Mouse (Mus musculus): ENCODE data around the gene Hist1h2ad. TPM values are rescaled to one million over a fixed set of nuclear protein-coding genes. Genes with fewer than 3 reads are reported as not detected.
"Not testable (repeated sequence)": the region's sequence is repeated elsewhere in the genome, so short reads cannot be mapped to it uniquely, and the experiment has no call there.

Hist1h2ad gene
- polyA plus RNA-seq, 1 experiment from 2014 or later = not detected

- H3K9me3 ChIP-seq (ENCODE audit: control insufficient read depth, low read length); H3K4me2 ChIP-seq (replicated peaks); H3K9ac ChIP-seq: not testable (repeated sequence)
Observed at GRCm38 (mm10) chr13:23591886-23592285, 17.7 kb downstream of the Hist1h2ad start.

GRCm38 (mm10) chr13:23592614-23593013 is 18.4 kb downstream of the Hist1h2ad start:
- H3K9me3 ChIP-seq (ENCODE audit: control insufficient read depth, low read length) = no peaks in the 10 kb centered on the region
- 83% methylated on average over 7 of the region's 7 CpGs for WGBS
- H3K4me3 ChIP-seq (replicated peaks; ENCODE audit: low read length) = no peak overlapping the region
- no peak for DNase-seq (ENCODE audit: low spot score)
- no peak for ATAC-seq (ENCODE audit: low FRiP score)
- no peak overlapping the region for H3K4me2 ChIP-seq (replicated peaks)
- no peak overlapping the region for H3K27ac ChIP-seq
- no peaks in the 10 kb centered on the region for H3K27me3 ChIP-seq (ENCODE audit: control insufficient read depth, insufficient read depth, low read length)
- no peak overlapping the region for H3K9ac ChIP-seq
- H3K4me1 ChIP-seq (replicated peaks; ENCODE audit: control insufficient read depth, insufficient read depth, low read length) = no peaks in the 10 kb centered on the region
- H3K36me3 ChIP-seq (replicated peaks; ENCODE audit: control insufficient read depth, insufficient read depth) = no peaks in the 10 kb centered on the region

More at GRCm38 (mm10) chr13:23591886-23592285, 17.7 kb downstream of the Hist1h2ad start:
- DNase-seq (ENCODE audit: low spot score); ATAC-seq (ENCODE audit: low FRiP score); H3K27me3 ChIP-seq (ENCODE audit: control insufficient read depth, insufficient read depth, low read length); H3K27ac ChIP-seq; H3K36me3 ChIP-seq (replicated peaks; ENCODE audit: control insufficient read depth, insufficient read depth); H3K4me1 ChIP-seq (replicated peaks; ENCODE audit: control insufficient read depth, insufficient read depth, low read length); H3K4me3 ChIP-seq (replicated peaks; ENCODE audit: low read length): not testable (repeated sequence)
- 92% methylated on average over 7 of the region's 7 CpGs for WGBS

- Histone ChIP-seq H3K27ac (no peak overlapping the region), H3K9me3 (ENCODE audit: control insufficient read depth, low read length) (no peaks in the 10 kb centered on the region), H3K27me3 (ENCODE audit: control insufficient read depth, insufficient read depth, low read length) (no peaks in the 10 kb centered on the region), H3K4me1 (replicated peaks; ENCODE audit: control insufficient read depth, insufficient read depth, low read length) (no peaks in the 10 kb centered on the region), H3K4me3 (replicated peaks; ENCODE audit: low read length) (no peak overlapping the region), H3K4me2 (replicated peaks) (no peak overlapping the region), H3K36me3 (replicated peaks; ENCODE audit: control insufficient read depth, insufficient read depth) (no peaks in the 10 kb centered on the region), H3K9ac (no peak overlapping the region)
- ATAC-seq (ENCODE audit: low FRiP score) (no peak), DNase-seq (ENCODE audit: low spot score) (no peak)
- 90% methylated on average over 5 of the region's 5 CpGs for WGBS
Observed at GRCm38 (mm10) chr13:23593051-23593770, 19.0 kb downstream of the Hist1h2ad start.

GRCm38 (mm10) chr13:23595185-23595584 is 21.0 kb downstream of the Hist1h2ad start:
- Histone ChIP-seq H3K4me2 (replicated peaks) (no peak overlapping the region), H3K9me3 (ENCODE audit: control insufficient read depth, low read length) (no peaks in the 10 kb centered on the region)

GRCm38 (mm10) chr13:23595622-23596372 is 21.6 kb downstream of the Hist1h2ad start:
- no peak for ATAC-seq (ENCODE audit: low FRiP score)
- no peaks in the 10 kb centered on the region for H3K36me3 ChIP-seq (replicated peaks; ENCODE audit: control insufficient read depth, insufficient read depth)
- DNase-seq (ENCODE audit: low spot score) = no peak

More at GRCm38 (mm10) chr13:23595185-23595584, 21.0 kb downstream of the Hist1h2ad start:
- Histone ChIP-seq H3K36me3 (replicated peaks; ENCODE audit: control insufficient read depth, insufficient read depth) (no peaks in the 10 kb centered on the region), H3K9ac (no peak overlapping the region), H3K27ac (no peak overlapping the region), H3K4me3 (replicated peaks; ENCODE audit: low read length) (no peak overlapping the region), H3K4me1 (replicated peaks; ENCODE audit: control insufficient read depth, insufficient read depth, low read length) (no peaks in the 10 kb centered on the region), H3K27me3 (ENCODE audit: control insufficient read depth, insufficient read depth, low read length) (no peaks in the 10 kb centered on the region)
- 79% methylated on average over 2 of the region's 2 CpGs for WGBS
- ATAC-seq (ENCODE audit: low FRiP score) = no peak
- DNase-seq (ENCODE audit: low spot score) = no peak

GRCm38 (mm10) chr13:23597957-23598356 is 23.8 kb downstream of the Hist1h2ad start:
- Histone ChIP-seq H3K9ac (no peak overlapping the region), H3K27me3 (ENCODE audit: control insufficient read depth, insufficient read depth, low read length) (no peaks in the 10 kb centered on the region), H3K36me3 (replicated peaks; ENCODE audit: control insufficient read depth, insufficient read depth) (no peaks in the 10 kb centered on the region), H3K4me2 (replicated peaks) (no peak overlapping the region), H3K4me1 (replicated peaks; ENCODE audit: control insufficient read depth, insufficient read depth, low read length) (no peaks in the 10 kb centered on the region), H3K27ac (no peak overlapping the region), H3K9me3 (ENCODE audit: control insufficient read depth, low read length) (no peaks in the 10 kb centered on the region), H3K4me3 (replicated peaks; ENCODE audit: low read length) (no peak overlapping the region)
- WGBS = 8% methylated on average over 9 of the region's 9 CpGs
- peak; percentile 85 for DNase-seq (ENCODE audit: low spot score)
- no peak for ATAC-seq (ENCODE audit: low FRiP score)

More at GRCm38 (mm10) chr13:23595622-23596372, 21.6 kb downstream of the Hist1h2ad start:
- Histone ChIP-seq H3K4me1 (replicated peaks; ENCODE audit: control insufficient read depth, insufficient read depth, low read length) (no peaks in the 10 kb centered on the region), H3K9me3 (ENCODE audit: control insufficient read depth, low read length) (no peaks in the 10 kb centered on the region), H3K4me2 (replicated peaks) (no peak overlapping the region), H3K27me3 (ENCODE audit: control insufficient read depth, insufficient read depth, low read length) (no peaks in the 10 kb centered on the region), H3K27ac (no peak overlapping the region), H3K9ac (no peak overlapping the region), H3K4me3 (replicated peaks; ENCODE audit: low read length) (no peak overlapping the region)
- WGBS = 87% methylated on average over 7 of the region's 7 CpGs

GRCm38 (mm10) chr13:23603182-23603699 is 29.1 kb downstream of the Hist1h2ad start:
- Histone ChIP-seq H3K4me2 (replicated peaks) (no peak overlapping the region), H3K4me1 (replicated peaks; ENCODE audit: control insufficient read depth, insufficient read depth, low read length) (no peaks in the 10 kb centered on the region), H3K9ac (no peak overlapping the region), H3K36me3 (replicated peaks; ENCODE audit: control insufficient read depth, insufficient read depth) (no peaks in the 10 kb centered on the region), H3K4me3 (replicated peaks; ENCODE audit: low read length) (no peak overlapping the region), H3K9me3 (ENCODE audit: control insufficient read depth, low read length) (no peaks in the 10 kb centered on the region), H3K27ac (no peak overlapping the region), H3K27me3 (ENCODE audit: control insufficient read depth, insufficient read depth, low read length) (no peaks in the 10 kb centered on the region)
- no peak for DNase-seq (ENCODE audit: low spot score)
- no peak for ATAC-seq (ENCODE audit: low FRiP score)
- WGBS = 85% methylated on average over 7 of the region's 7 CpGs

- DNase-seq (ENCODE audit: low spot score) = no peak
- Histone ChIP-seq H3K4me2 (replicated peaks) (no peak overlapping the region), H3K9ac (no peak overlapping the region)
Observed at GRCm38 (mm10) chr13:23604452-23604851, 30.3 kb downstream of the Hist1h2ad start.

GRCm38 (mm10) chr13:23605052-23605451 is 30.9 kb downstream of the Hist1h2ad start:
- no peak for DNase-seq (ENCODE audit: low spot score)
- Histone ChIP-seq H3K36me3 (replicated peaks; ENCODE audit: control insufficient read depth, insufficient read depth) (no peaks in the 10 kb centered on the region), H3K4me3 (replicated peaks; ENCODE audit: low read length) (no peak overlapping the region), H3K9ac (no peak overlapping the region), H3K9me3 (ENCODE audit: control insufficient read depth, low read length) (no peaks in the 10 kb centered on the region), H3K27ac (no peak overlapping the region), H3K4me2 (replicated peaks) (no peak overlapping the region), H3K27me3 (ENCODE audit: control insufficient read depth, insufficient read depth, low read length) (no peaks in the 10 kb centered on the region), H3K4me1 (replicated peaks; ENCODE audit: control insufficient read depth, insufficient read depth, low read length) (no peaks in the 10 kb centered on the region)
- WGBS = 87% methylated on average over 3 of the region's 3 CpGs
- no peak for ATAC-seq (ENCODE audit: low FRiP score)

More at GRCm38 (mm10) chr13:23604452-23604851, 30.3 kb downstream of the Hist1h2ad start:
- no peaks in the 10 kb centered on the region for H3K36me3 ChIP-seq (replicated peaks; ENCODE audit: control insufficient read depth, insufficient read depth)
- 92% methylated on average over 3 of the region's 3 CpGs for WGBS
- H3K27me3 ChIP-seq (ENCODE audit: control insufficient read depth, insufficient read depth, low read length) = no peaks in the 10 kb centered on the region
- no peak overlapping the region for H3K27ac ChIP-seq
- no peaks in the 10 kb centered on the region for H3K9me3 ChIP-seq (ENCODE audit: control insufficient read depth, low read length)
- H3K4me3 ChIP-seq (replicated peaks; ENCODE audit: low read length) = no peak overlapping the region
- H3K4me1 ChIP-seq (replicated peaks; ENCODE audit: control insufficient read depth, insufficient read depth, low read length) = no peaks in the 10 kb centered on the region
- ATAC-seq (ENCODE audit: low FRiP score) = no peak
